Mouse (Mus musculus) erythroid progenitor cell, adult 5-6 weeks (primary cell): ENCODE results near the gene Cpd. TPM values are rescaled to one million over a fixed set of nuclear protein-coding genes. Genes with fewer than 3 reads are reported as not detected.
"Not testable (repeated sequence)": the region's sequence is repeated elsewhere in the genome, so short reads cannot be mapped to it uniquely, and the experiment has no call there.

ENCODE experiments used
- ATAC-seq: replicated peaks from 2 replicates; pipeline ENCODE4 v1.8.0; 2016; ENCODE audit warnings: moderate number of reproducible peaks, mild to moderate bottlenecking, moderate TSS enrichment, inconsistent platforms; ENCODE audit not compliant: poor library complexity, low FRiP score, severe bottlenecking
- total RNA-seq, 2 experiments: library from RNA; stranded (forward) in 1 of 2; stranded (reverse) in 1 of 2; fragments of 150-400 nt in 1 of 2; fragments of 186-747, 209-891 nt in 1 of 2; gene quantifications; 2 replicates each; pipeline versions ENCODE4 v1.2.3 to v1.2.4; 2015 to 2017; ENCODE audit warnings: low replicate concordance in 2 of 2

Cpd gene
- total RNA-seq, 2 experiments from 2014 or later = 6.1 to 11.7 TPM

DNA sequence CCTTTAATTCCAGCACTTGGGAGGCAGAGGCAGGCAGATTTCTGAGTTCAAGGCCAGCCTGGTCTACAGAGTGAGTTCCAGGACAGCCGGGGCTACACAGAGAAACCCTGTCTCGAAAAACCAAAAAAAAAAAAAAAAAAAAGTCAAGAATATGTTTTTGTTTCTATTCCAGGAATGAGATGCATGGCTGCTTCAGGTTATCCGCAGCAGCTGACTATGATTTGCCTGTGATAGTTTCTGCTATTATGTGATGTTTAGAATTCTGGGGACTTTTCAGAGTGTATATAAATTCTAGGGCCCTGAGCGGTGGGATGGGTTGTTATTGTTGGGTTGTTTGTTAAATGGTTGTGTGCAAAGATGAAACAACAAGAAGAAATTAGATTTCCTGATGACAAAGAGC is 41.7 kb downstream of the Cpd start:
- ATAC-seq = not testable (repeated sequence)

DNA sequence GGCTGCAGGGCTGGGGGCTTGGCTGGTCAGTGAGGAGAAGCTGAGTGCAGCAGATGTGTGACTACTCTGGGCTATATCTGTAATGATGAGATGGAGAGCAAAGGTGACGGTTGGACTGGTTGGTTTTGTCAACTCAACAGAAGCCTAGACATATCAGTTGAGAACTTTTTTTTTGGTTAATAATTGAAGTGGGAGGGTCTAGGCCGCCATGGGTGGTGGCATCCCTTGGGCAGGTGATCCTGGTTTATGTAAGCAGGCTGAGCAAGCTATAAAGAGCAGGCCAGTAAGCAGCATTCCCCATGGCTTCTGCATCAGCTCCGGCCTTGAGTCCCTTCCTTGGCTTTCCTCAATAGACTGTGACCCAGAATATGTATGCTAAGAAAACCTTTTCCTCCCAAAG is 43.6 kb downstream of the Cpd start:
- no peak for ATAC-seq

DNA sequence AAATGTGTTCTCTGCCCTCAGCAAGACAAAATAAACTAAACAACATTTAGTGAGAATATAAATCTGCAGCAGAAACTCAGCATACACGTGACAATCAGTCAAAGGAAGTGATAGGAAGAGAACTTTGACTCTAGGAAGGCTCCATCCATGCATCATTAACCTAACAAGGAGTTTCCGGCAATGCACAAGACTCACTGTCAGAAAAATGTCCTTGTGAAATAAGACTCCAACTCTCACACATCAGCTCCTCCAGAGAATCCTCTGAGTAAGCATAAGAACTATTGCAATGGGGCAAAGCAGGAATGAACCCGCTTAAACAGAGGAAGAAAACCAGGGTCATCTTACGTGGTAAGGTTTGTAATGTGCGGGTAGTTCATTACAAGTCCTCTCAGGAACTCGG is 49.6 kb downstream of the Cpd start:
- no peak for ATAC-seq

DNA sequence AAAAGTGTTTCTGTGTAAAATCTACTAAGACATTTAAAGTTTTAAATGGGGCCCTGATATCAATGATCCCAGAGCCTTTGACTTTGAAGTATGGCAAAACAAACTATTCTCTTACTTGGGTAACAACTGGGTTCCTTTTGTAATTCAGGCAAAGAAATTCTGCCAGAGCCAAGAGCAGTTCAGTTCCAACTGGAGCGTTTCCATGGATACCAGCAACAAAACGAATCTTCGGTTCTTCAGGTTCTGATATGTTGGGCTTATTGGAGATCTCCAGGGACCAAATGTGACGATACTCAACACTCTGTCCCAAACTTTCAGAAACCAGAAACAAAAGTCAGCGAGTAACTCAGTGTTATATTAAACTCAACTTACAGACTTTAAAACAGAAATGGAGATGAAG is 51.5 kb downstream of the Cpd start:
- ATAC-seq = no peak

DNA sequence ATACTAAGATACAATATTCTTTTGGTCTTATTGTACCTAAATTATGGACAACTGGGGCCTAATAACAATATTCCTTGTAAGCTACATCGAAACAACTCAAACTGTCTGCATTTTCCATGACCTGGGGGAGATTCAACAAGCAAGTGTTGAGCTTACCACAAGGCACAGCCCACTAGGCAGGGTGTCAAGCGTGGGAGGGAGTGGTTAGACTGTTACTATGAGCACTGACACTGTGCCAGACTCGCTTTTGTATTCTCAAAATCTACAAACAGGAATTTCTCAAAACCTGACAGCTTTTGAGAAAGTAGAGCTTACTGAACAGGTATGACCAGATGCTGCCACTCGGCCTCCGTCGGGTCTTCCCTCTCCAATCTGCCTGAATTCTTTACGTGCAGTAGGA is 55.5 kb downstream of the Cpd start:
- ATAC-seq = no peak

DNA sequence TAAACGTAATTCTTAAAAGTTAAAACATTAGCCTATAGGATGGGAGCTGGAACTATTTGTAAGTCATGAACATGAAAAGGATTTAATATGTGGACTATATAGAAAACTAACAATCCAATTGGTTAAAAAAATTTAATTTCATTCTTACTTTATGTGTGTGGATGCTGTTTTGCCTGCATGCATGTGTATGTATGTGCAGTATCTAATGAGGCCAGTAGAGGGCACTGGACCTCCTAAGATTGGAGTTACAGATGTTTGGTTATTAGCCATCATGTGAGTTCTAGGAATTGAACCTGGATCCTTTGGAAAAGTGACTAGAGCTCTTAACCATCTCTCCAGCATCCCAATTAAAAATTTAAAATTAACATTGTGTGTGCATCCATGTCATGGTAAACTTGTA is 57.6 kb downstream of the Cpd start:
- 0 out of 2 replicates have a peak, but pooled peaks have one; percentile 61 for ATAC-seq

DNA sequence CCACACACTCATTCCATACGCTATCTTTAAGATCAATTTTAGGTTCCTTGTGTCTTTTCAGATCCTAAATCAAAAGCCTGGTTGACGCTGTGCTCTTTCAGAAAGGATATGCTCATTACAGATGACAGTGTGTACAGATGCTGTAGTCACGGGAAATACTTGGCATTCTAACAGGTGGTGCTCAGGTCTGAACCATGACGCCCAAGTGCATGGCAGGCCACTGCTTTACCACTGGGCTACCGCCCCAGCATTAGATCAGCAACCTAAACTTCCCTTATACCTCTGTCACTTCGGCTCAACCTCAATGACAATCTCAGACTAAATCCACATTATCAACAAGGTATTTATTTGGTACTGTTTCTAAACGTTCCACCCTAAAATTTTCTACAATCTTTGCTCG is 71.3 kb downstream of the Cpd start:
- no peak for ATAC-seq

DNA sequence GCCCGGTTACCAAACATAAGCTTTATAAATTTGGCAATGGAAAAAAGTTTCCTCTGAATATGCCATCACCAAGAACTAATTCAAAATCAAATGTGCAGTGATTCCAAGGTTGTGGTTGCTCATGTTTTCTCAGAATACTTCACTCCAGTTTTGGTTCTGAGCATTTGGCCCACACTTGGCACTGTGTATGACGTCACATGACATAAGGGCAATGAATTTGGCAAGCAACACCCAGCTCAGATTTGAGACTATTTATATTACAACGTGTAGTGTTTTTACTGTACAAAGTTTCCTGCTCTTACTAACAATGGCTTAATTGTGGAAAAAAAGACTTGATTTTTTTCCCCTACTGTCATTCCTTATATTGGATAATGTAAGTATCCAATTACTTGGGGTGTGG is 73.0 kb downstream of the Cpd start:
- ATAC-seq = no peak

DNA sequence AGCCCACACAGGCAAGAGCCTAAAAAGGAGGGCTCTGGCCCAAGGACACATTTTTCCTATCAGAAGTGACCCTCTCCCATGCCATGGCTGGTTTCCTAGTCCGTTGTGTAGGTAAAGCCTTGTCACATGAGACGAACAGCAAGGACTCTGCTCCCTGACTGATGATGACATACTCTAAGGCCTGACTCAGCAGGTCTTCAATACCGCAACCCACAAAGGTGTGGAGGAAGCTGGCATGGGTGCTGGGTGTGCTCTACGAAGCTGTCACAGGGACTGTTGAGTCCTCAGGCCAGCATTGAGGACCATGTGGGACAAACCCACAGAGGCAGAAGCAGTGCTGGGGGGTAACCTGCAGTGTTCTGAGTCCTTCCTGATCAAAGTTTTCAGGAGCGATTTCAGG is 76.3 kb downstream of the Cpd start:
- no peak for ATAC-seq

DNA sequence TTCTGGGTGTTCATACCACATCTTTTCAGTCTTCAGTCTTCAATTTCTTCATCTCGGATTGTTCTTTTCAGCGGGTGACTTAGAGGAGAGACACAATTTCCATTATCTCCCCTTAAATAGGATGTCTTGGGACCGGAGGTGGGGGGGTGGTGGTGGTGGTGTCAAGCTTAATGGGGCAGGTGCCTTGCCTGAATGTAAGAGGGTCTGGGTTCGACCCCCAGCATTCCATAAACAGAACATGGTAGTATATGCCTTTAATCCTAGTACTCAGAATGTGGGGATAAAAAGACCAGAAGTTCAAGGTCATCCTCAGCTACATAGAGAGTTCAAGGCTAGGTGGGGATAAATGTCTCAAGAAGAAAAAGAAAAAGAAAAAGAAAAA is 83.1 kb downstream of the Cpd start:
- ATAC-seq = peak; percentile 19; the same call in 1 of the 2 replicates

DNA sequence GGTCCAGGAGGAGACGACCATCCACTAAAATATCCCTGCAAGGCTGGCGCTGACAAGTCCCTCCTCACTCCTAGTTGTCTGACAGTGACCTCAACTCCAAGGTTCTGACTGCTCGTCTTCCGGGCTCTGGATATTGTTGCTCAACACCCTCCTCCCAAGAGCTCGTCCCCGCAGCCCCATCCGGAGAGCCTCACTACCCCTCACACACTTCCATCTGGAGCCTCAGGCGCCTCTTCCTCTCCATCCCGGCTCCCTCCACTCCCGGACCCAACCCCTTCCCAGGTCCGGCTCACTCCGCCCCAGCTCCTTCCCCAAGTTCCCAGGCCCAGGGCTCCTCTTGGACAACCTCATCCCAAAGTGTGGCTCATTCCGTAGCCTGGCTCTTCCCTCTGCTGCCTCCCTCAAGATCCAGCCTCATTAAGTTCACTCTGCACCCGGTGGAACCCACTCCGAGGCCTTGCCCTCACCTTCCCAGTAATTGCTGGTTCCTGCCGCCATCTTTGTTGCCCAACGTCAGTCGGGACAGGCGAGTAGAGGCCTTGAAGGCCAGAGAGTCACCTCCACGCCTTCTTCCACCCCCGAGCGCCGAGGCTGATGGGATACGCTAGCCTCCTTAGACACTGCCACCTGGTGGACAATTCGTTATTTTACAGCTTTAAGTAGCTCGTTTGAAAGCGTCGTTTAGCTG is 83.6 kb downstream of the Cpd start, which contains the start of gene Gosr1:
Gosr1 (minus strand) TSS at position 527 of the 688 bp plus-strand sequence.
- peak; percentile 100 for ATAC-seq

DNA sequence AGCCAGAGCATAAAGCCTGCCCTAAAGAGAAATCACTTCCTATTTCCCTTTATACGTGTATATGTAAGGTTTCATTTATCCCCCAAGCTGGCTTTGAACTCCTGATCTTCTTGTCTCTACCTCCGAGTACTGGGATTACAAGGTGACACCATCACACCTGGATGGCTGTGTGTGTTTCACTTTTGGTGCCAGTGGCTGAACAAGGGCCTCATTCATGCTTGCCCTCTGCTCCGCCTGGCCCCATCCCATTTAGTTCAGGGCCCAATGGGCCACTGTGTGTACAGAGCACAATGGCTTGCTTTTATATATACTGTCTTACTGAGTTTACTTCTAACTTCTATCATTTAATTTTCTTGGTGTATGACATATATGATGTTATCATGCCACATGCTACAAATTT is 94.5 kb downstream of the Cpd start:
- ATAC-seq = no peak

DNA sequence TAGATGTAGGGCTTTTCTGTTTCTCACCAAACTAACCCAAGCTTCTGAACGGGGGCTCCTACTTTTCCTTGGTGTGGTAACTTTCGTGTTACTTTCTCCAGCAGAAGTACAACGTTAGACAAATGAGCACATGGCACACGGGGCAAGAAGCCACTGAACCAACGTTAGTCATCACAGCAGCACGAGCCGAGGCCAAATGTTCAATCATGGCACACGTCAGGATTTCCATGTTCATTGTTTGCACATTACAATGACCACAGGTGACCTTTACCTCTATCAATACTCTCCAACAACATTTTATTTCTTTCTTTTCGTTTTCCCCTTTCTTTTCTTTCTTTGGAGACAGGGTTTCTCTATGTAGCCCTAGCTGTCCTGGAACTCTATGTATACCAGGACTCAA is 98.0 kb downstream of the Cpd start:
- no peak for ATAC-seq

DNA sequence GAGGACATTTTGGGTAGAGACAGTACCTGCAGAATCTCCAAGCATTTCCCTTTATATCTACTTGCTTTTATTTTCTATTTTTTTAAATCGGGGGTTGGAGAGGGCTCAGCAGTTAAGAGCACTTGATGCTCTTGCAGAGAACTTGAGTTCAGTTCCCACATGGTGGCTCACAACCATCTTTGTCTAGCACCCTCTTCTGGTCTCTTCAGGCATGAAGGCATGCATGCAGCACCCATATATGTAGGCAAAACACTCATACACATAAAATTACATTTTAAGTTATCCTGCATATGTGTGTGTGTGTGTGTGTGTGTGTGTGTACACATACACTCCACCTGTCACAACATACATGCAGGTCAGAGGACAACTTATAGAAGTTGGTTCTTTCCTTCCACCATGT is 100.9 kb downstream of the Cpd start:
- ATAC-seq = no peak

DNA sequence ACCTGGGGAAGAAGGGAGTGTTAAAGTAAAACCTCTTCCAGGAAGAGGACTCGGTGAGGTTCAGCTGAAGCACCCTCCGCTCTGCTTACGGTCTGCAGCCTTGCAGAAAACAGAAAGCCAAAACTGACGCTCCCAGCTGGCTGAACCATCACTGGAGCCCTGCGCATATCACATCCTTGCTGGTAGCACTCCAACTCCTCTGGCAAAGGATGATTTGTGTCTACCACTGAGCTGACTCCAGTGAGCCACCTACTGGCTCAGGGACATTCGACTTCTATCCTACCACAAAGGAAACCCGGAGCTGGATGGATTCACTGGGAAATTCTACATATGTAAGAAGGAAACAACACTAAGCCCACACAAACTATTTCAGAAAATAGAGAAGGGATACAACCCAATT is 102.3 kb downstream of the Cpd start:
- ATAC-seq = no peak

DNA sequence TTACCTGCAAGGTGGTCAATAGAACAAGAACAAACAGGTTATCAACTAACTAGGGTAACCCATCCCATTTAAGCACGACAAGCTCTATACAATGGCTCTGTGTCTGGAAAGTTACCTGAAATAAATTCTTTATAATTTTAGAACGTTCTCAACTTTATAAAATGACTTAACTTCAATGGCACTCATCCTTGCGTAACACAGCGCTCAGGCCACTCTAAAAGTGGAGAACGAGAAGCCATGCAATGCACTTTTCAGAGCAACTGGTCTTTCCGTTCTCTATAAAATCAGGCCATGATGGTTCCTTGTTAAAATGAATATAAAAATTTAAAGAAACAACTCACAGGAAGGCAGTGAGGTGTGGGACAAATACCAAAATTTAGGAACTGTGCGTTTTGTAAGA is 104.3 kb downstream of the Cpd start:
- no peak for ATAC-seq

DNA sequence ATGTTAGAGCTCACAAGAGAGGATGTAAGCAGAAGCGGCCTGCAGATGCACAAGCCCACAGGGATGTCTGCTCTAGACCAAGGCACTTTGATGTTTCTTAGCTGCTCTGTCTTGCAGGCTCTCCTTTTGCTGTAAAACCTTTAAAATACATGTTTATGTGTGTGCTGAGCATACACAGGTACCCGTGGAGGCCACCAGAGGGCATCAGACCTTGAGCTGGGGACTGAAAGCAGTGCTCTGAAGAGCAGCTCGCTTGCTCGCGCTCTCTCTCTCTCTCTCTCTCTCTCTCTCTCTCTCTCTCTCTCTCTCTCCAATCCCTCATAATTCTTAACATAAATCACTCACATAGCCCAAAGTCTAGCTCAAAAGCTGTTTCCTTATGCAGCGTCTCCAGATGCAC is 107.7 kb downstream of the Cpd start:
- ATAC-seq = no peak

DNA sequence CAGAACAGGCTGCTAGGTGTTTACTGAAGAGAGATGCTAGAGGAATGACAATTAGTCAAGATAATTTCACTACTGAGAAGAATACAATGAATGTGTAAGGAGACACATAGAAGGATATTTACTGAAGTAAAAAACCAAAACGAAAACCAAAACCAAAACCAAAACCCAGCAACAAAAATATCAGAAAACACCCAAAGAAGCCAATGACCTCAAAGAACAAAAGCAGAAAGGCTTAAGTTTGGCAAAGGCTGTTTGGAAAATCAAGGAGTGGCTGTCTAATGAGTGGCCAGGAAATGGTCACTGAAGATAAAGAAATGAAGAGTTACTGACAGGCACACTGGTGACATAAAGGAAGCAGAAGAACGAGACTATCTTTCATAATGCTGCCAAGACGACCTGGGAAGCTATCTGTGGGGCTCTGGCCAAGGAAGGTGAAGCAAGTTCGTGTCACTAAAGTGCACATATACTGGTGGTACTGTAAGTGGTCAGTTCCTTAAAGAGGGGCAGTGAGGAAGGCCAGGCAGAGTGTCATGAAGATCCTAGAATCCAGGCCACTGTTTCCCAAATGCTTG is 111.0 kb downstream of the Cpd start:
- ATAC-seq = no peak

DNA sequence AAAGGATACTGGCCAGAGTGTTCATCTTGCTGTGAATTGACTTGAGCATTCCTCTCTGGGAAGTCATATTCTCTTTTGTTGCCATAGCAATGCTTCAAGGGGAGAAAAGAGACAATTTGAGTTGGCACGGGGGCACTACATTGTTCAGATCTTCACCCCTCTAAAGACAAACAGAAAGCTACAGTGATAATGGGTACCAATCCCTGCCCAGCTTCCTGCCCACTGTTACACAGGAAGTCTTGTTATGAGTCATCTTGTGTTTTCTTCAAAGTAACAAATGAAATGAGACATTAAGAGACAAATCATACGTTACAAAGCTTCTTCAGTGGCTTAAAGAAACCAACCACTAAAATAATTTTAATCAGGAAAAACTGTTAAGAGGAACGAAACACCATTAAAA is 112.3 kb downstream of the Cpd start:
- no peak for ATAC-seq

DNA sequence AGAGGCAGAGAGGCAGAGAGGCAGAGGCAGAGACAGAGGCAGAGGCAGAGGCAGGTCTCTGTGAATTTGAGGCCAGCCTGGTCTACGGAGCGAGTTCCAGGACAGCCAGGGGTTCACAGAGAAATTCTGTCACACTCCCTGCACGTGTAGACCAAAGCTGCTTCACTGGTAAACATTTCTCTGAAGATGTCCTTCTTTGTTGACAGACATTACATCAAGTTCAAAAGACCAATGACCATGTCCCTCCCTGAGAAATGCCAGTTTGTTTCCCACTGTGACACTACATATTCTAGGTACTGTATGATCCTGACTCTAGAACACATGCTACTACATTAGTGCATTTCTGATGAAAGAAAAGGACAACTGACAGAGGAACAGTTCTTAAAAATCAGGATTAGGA is 116.2 kb downstream of the Cpd start:
- ATAC-seq = no peak
